22 mouse cellular contexts compared by ENCODE assay signal in the genomic region with DNA sequence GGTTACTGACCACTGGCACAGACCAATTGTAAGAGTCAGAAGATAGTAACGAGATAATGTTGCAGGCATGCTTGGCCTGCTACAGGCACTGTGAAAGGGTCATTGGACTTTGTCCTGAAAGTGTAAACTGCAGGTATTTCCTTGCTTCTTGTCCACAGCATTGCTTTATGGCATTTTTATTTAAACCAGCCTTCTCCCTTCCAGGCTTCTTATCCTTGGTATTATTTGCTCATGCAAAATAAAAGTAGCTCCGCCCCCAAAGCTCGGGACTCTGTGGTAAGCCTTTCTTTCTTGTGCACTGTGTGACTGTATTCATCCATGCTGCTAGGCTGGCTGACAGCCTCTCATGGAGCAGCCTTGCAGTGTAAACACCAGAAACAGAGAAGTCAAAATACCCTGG. TPM values are rescaled to one million over a fixed set of nuclear protein-coding genes. Genes with fewer than 3 reads are reported as not detected.
A peak's percentile ranks its signal among the peaks of the same experiment; 100 is the strongest.
DNase-seq lines count a peak whose midpoint lies in the region; ATAC-seq and TF ChIP-seq lines count a peak whose summit lies in the region.
"Had no signal": no experiment of that assay in that cellular context is flagged by ENCODE, and none has a peak within 500 bp of the region (broad histone marks: within the 10 kb centered on the region; RNA-seq: fewer than 3 reads in every experiment).

No protein-coding gene starts in this region.

- ATAC-seq in forebrain, postnatal 0 days = no peak
- ATAC-seq in midbrain, embryonic 11.5 days (ENCODE audit: low FRiP score) = no peak
- no peak for ATAC-seq in midbrain, postnatal 0 days (ENCODE audit: low FRiP score)
- ATAC-seq in lung, embryonic 16.5 days (ENCODE audit: low read depth) = peak; percentile 77; the same call in 1 of the 2 replicates
- ATAC-seq in stomach, postnatal 0 days (ENCODE audit: low FRiP score, low TSS enrichment) = peak; percentile 78
- ATAC-seq: forebrain, embryonic 15.5 days had no signal

- peak overlapping the region; percentile 56; the same call in 1 of the 2 replicates for H3K27ac ChIP-seq in forebrain, embryonic 10.5 days
- H3K27ac ChIP-seq in forebrain, postnatal 0 days (ENCODE audit: low read depth, low read length) = no peak overlapping the region
- no peak overlapping the region for H3K27ac ChIP-seq in midbrain, embryonic 11.5 days (ENCODE audit: low read depth, low read length)
- no peak overlapping the region for H3K27ac ChIP-seq in midbrain, postnatal 0 days (ENCODE audit: low read depth, low read length)
- H3K27ac ChIP-seq in lung, embryonic 16.5 days (ENCODE audit: low read length) = peak overlapping the region; percentile 90
- H3K27ac ChIP-seq in stomach, postnatal 0 days (replicated peaks) = peak overlapping the region; percentile 31; the same call in 1 of the 2 replicates
- H3K27ac ChIP-seq: forebrain, embryonic 15.5 days; heart, embryonic 13.5 days; hindbrain, embryonic 15.5 days; neural tube, embryonic 15.5 days had no signal

- H3K9me3 ChIP-seq in forebrain, embryonic 10.5 days = no peaks in the 10 kb centered on the region
- no peaks in the 10 kb centered on the region for H3K9me3 ChIP-seq in forebrain, postnatal 0 days (ENCODE audit: low read length)
- no peaks in the 10 kb centered on the region for H3K9me3 ChIP-seq in midbrain, embryonic 11.5 days (ENCODE audit: control insufficient read depth, low read length)
- no peaks in the 10 kb centered on the region for H3K9me3 ChIP-seq in midbrain, postnatal 0 days (ENCODE audit: low read length)
- no peaks in the 10 kb centered on the region for H3K9me3 ChIP-seq in lung, embryonic 16.5 days (ENCODE audit: control insufficient read depth, low read length)
- no peaks in the 10 kb centered on the region for H3K9me3 ChIP-seq in stomach, postnatal 0 days (ENCODE audit: control insufficient read depth, low read length)
- H3K9me3 ChIP-seq: forebrain, embryonic 15.5 days; heart, embryonic 13.5 days; hindbrain, embryonic 15.5 days; neural tube, embryonic 15.5 days had no signal

- no peak for TF ChIP-seq EP300 in stomach, postnatal 0 days (optimal IDR thresholded peaks at IDR 0.05)

- no peak overlapping the region for H3K4me3 ChIP-seq in forebrain, embryonic 10.5 days
- H3K4me3 ChIP-seq in forebrain, postnatal 0 days (ENCODE audit: low read depth, low read length) = no peak overlapping the region
- no peak overlapping the region for H3K4me3 ChIP-seq in midbrain, embryonic 11.5 days (ENCODE audit: low read depth, low read length)
- H3K4me3 ChIP-seq in midbrain, postnatal 0 days (ENCODE audit: low read depth, low read length) = no peak overlapping the region
- H3K4me3 ChIP-seq in lung, embryonic 16.5 days (ENCODE audit: low read length) = no peak overlapping the region
- no peak overlapping the region for H3K4me3 ChIP-seq in stomach, postnatal 0 days (ENCODE audit: low read depth, low read length)
- H3K4me3 ChIP-seq: forebrain, embryonic 15.5 days; heart, embryonic 13.5 days; hindbrain, embryonic 15.5 days; neural tube, embryonic 15.5 days had no signal

- no peak for TF ChIP-seq CTCF in forebrain, postnatal 0 days (IDR thresholded peaks at IDR 0.05; ENCODE audit: low read depth)
- TF ChIP-seq CTCF in midbrain, postnatal 0 days (IDR thresholded peaks at IDR 0.05) = no peak
- TF ChIP-seq CTCF in stomach, postnatal 0 days (IDR thresholded peaks at IDR 0.05; ENCODE audit: low read depth) = no peak

- no peak for DNase-seq in forebrain, embryonic 10.5 days (ENCODE audit: extremely low spot score, low spot score)
- DNase-seq in forebrain, postnatal 0 days = no peak
- DNase-seq in midbrain, embryonic 11.5 days (ENCODE audit: low spot score, missing footprints) = peak; percentile 79
- no peak for DNase-seq in midbrain, postnatal 0 days (ENCODE audit: low spot score)
- peak; percentile 85 for DNase-seq in stomach, postnatal 0 days (ENCODE audit: low spot score)
- no peak for DNase-seq in right cerebral cortex, postnatal 4 days
- DNase-seq in layer of hippocampus, adult 8-10 months (ENCODE audit: low spot score in 2 of 2) = no peak
- DNase-seq: adrenal gland, postnatal 14 days; cerebellum, adult 8-10 months; heart, postnatal 36 days; kidney, adult 9 months; layer of hippocampus, postnatal 36 days; left cerebral cortex, postnatal 4 days; thymus, adult 2 months had no signal

- no peak overlapping the region for H3K9ac ChIP-seq in forebrain, postnatal 0 days
- H3K9ac ChIP-seq in midbrain, embryonic 11.5 days (ENCODE audit: low read length) = no peak overlapping the region
- H3K9ac ChIP-seq in midbrain, postnatal 0 days (replicated peaks; ENCODE audit: low read length, poor library complexity, severe bottlenecking) = no peak overlapping the region
- H3K9ac ChIP-seq in lung, embryonic 16.5 days (ENCODE audit: low read length) = no peak overlapping the region
- no peak overlapping the region for H3K9ac ChIP-seq in stomach, postnatal 0 days (ENCODE audit: low read length)
- H3K9ac ChIP-seq: forebrain, embryonic 15.5 days; heart, embryonic 13.5 days; hindbrain, embryonic 15.5 days; neural tube, embryonic 15.5 days had no signal

- no peaks in the 10 kb centered on the region for H3K36me3 ChIP-seq in forebrain, embryonic 10.5 days (replicated peaks)
- H3K36me3 ChIP-seq in forebrain, postnatal 0 days (ENCODE audit: insufficient read depth) = no peaks in the 10 kb centered on the region
- no peaks in the 10 kb centered on the region for H3K36me3 ChIP-seq in midbrain, embryonic 11.5 days (ENCODE audit: control insufficient read depth, insufficient read depth, low read length)
- H3K36me3 ChIP-seq in midbrain, postnatal 0 days (ENCODE audit: insufficient read depth, low read length) = no peaks in the 10 kb centered on the region
- no peaks in the 10 kb centered on the region for H3K36me3 ChIP-seq in lung, embryonic 16.5 days (ENCODE audit: control insufficient read depth, insufficient read depth, low read length)
- H3K36me3 ChIP-seq in stomach, postnatal 0 days (ENCODE audit: control insufficient read depth, insufficient read depth, low read length) = no peaks in the 10 kb centered on the region
- H3K36me3 ChIP-seq: forebrain, embryonic 15.5 days; heart, embryonic 13.5 days; hindbrain, embryonic 15.5 days; neural tube, embryonic 15.5 days had no signal

- H3K4me2 ChIP-seq in forebrain, postnatal 0 days (ENCODE audit: low read depth) = no peak overlapping the region
- no peak overlapping the region for H3K4me2 ChIP-seq in midbrain, embryonic 11.5 days
- H3K4me2 ChIP-seq in midbrain, postnatal 0 days (ENCODE audit: low read depth, low read length, poor library complexity, severe bottlenecking) = no peak overlapping the region
- no peak overlapping the region for H3K4me2 ChIP-seq in lung, embryonic 16.5 days (ENCODE audit: low read depth, low read length)
- peak overlapping the region; percentile 35 for H3K4me2 ChIP-seq in stomach, postnatal 0 days (replicated peaks; ENCODE audit: low read depth)
- H3K4me2 ChIP-seq: forebrain, embryonic 15.5 days; heart, embryonic 13.5 days; hindbrain, embryonic 15.5 days; neural tube, embryonic 15.5 days had no signal

- H3K27me3 ChIP-seq in forebrain, embryonic 10.5 days (ENCODE audit: poor library complexity, severe bottlenecking) = no peaks in the 10 kb centered on the region
- H3K27me3 ChIP-seq in forebrain, postnatal 0 days (ENCODE audit: insufficient read depth, low read length) = no peaks in the 10 kb centered on the region
- no peaks in the 10 kb centered on the region for H3K27me3 ChIP-seq in midbrain, embryonic 11.5 days (ENCODE audit: control insufficient read depth, insufficient read depth, low read length)
- H3K27me3 ChIP-seq in midbrain, postnatal 0 days (ENCODE audit: insufficient read depth, low read length) = no peaks in the 10 kb centered on the region
- no peaks in the 10 kb centered on the region for H3K27me3 ChIP-seq in lung, embryonic 16.5 days (ENCODE audit: control insufficient read depth, insufficient read depth, low read depth, low read length)
- no peaks in the 10 kb centered on the region for H3K27me3 ChIP-seq in stomach, postnatal 0 days (ENCODE audit: control insufficient read depth, insufficient read depth, low read length)
- H3K27me3 ChIP-seq: forebrain, embryonic 15.5 days; heart, embryonic 13.5 days; hindbrain, embryonic 15.5 days; neural tube, embryonic 15.5 days had no signal

- WGBS in forebrain, embryonic 10.5 days = 37% methylated on average over 3 of the region's 3 CpGs
- 31% methylated on average over 3 of the region's 3 CpGs for WGBS in forebrain, postnatal 0 days
- 51% methylated on average over 3 of the region's 3 CpGs for WGBS in midbrain, embryonic 11.5 days
- WGBS in midbrain, postnatal 0 days = 48% methylated on average over 3 of the region's 3 CpGs
- 46% methylated on average over 3 of the region's 3 CpGs for WGBS in lung, embryonic 16.5 days
- 57% methylated on average over 3 of the region's 3 CpGs for WGBS in stomach, postnatal 0 days

- peaks cover 29% of the 10 kb centered on the region for H3K4me1 ChIP-seq in forebrain, embryonic 10.5 days
- H3K4me1 ChIP-seq in forebrain, postnatal 0 days (ENCODE audit: insufficient read depth) = no peaks in the 10 kb centered on the region
- peaks cover 2% of the 10 kb centered on the region; the same call in 1 of the 2 replicates for H3K4me1 ChIP-seq in midbrain, embryonic 11.5 days (ENCODE audit: control insufficient read depth, insufficient read depth, low read length)
- H3K4me1 ChIP-seq in midbrain, postnatal 0 days (ENCODE audit: insufficient read depth, low read length) = no peaks in the 10 kb centered on the region
- H3K4me1 ChIP-seq in lung, embryonic 16.5 days (replicated peaks; ENCODE audit: control insufficient read depth, insufficient read depth, low read length) = peaks cover 24% of the 10 kb centered on the region
- no peaks in the 10 kb centered on the region for H3K4me1 ChIP-seq in stomach, postnatal 0 days (replicated peaks; ENCODE audit: control insufficient read depth, insufficient read depth)
- H3K4me1 ChIP-seq: hindbrain, embryonic 15.5 days; neural tube, embryonic 15.5 days had no signal

RNA-seq across cellular contexts. Expression of gene Krt23, which starts 3.7 kb away (rescaled TPM):
- polyA plus RNA-seq in forebrain, embryonic 10.5 days (2016; fragmentation: Nextera tagmentation; extraction: Ambion mirVana) = 0.20 TPM in 1 of 2 replicates, not detected in the other
- total RNA-seq in forebrain, postnatal 0 days (2014; rRNA removed) = 0.08 TPM in 1 of 2 replicates, not detected in the other
- polyA plus RNA-seq in forebrain, postnatal 0 days (2015; fragmentation: Nextera tagmentation; extraction: Ambion mirVana) = 0.20 and 0.53 TPM in 2 replicates
- polyA plus RNA-seq in midbrain, embryonic 11.5 days (2014; fragmentation: Nextera tagmentation; extraction: Ambion mirVana) = 0.14 TPM in 1 of 2 replicates, not detected in the other
- total RNA-seq in midbrain, postnatal 0 days (2014; rRNA removed) = 0.16 TPM in 1 of 2 replicates, not detected in the other
- 0.32 TPM in 1 of 2 replicates, not detected in the other for polyA plus RNA-seq in midbrain, postnatal 0 days (2015; fragmentation: Nextera tagmentation; extraction: Ambion mirVana)
- 4.9 and 5.4 TPM in 2 replicates for polyA plus RNA-seq in lung, embryonic 16.5 days (2015; fragmentation: Nextera tagmentation; extraction: Ambion mirVana)
- 204 and 221 TPM in 2 replicates for polyA plus RNA-seq in stomach, postnatal 0 days (2015; fragmentation: Nextera tagmentation; extraction: Ambion mirVana)
- total RNA-seq in layer of hippocampus, adult 8-10 months (2022) = not detected
- total RNA-seq: common myeloid progenitor, adult 5-6 weeks; gastrocnemius, adult 18-20 months; granulocyte monocyte progenitor cell, adult 5-6 weeks; heart, postnatal 36 days; layer of hippocampus, postnatal 36 days; left cerebral cortex, postnatal 4 days had no signal

RNA-seq across cellular contexts. Expression of gene Krt39, which starts 31.9 kb away (rescaled TPM):
- polyA plus RNA-seq in forebrain, embryonic 10.5 days (2016; fragmentation: Nextera tagmentation; extraction: Ambion mirVana) = not detected in 2 replicates
- total RNA-seq in forebrain, postnatal 0 days (2014; rRNA removed) = not detected in 2 replicates
- not detected in 2 replicates for polyA plus RNA-seq in forebrain, postnatal 0 days (2015; fragmentation: Nextera tagmentation; extraction: Ambion mirVana)
- polyA plus RNA-seq in midbrain, embryonic 11.5 days (2014; fragmentation: Nextera tagmentation; extraction: Ambion mirVana) = not detected in 2 replicates
- total RNA-seq in midbrain, postnatal 0 days (2014; rRNA removed) = not detected in 2 replicates
- not detected in 2 replicates for polyA plus RNA-seq in midbrain, postnatal 0 days (2015; fragmentation: Nextera tagmentation; extraction: Ambion mirVana)
- polyA plus RNA-seq in lung, embryonic 16.5 days (2015; fragmentation: Nextera tagmentation; extraction: Ambion mirVana) = not detected in 2 replicates
- 0.07 TPM in 1 of 2 replicates, not detected in the other for polyA plus RNA-seq in stomach, postnatal 0 days (2015; fragmentation: Nextera tagmentation; extraction: Ambion mirVana)
- not detected for total RNA-seq in layer of hippocampus, adult 8-10 months (2022)
- total RNA-seq: adrenal gland, postnatal 14 days; common myeloid progenitor, adult 5-6 weeks; gastrocnemius, adult 18-20 months; granulocyte monocyte progenitor cell, adult 5-6 weeks; heart, postnatal 36 days; layer of hippocampus, postnatal 36 days; left cerebral cortex, postnatal 4 days had no signal
- polyA plus RNA-seq: forebrain, embryonic 15.5 days; heart, embryonic 13.5 days; hindbrain, embryonic 15.5 days; neural tube, embryonic 15.5 days had no signal

RNA-seq across cellular contexts. Expression of gene Krt20, which starts 51.3 kb away (rescaled TPM):
- 0.35 and 0.64 TPM in 2 replicates for polyA plus RNA-seq in forebrain, embryonic 10.5 days (2016; fragmentation: Nextera tagmentation; extraction: Ambion mirVana)
- total RNA-seq in forebrain, postnatal 0 days (2014; rRNA removed) = not detected in 2 replicates
- polyA plus RNA-seq in forebrain, postnatal 0 days (2015; fragmentation: Nextera tagmentation; extraction: Ambion mirVana) = 0.09 and 0.10 TPM in 2 replicates
- polyA plus RNA-seq in midbrain, embryonic 11.5 days (2014; fragmentation: Nextera tagmentation; extraction: Ambion mirVana) = 0.11 and 0.42 TPM in 2 replicates
- not detected in 2 replicates for total RNA-seq in midbrain, postnatal 0 days (2014; rRNA removed)
- 0.13 and 0.36 TPM in 2 replicates for polyA plus RNA-seq in midbrain, postnatal 0 days (2015; fragmentation: Nextera tagmentation; extraction: Ambion mirVana)
- 0.30 and 0.96 TPM in 2 replicates for polyA plus RNA-seq in lung, embryonic 16.5 days (2015; fragmentation: Nextera tagmentation; extraction: Ambion mirVana)
- polyA plus RNA-seq in stomach, postnatal 0 days (2015; fragmentation: Nextera tagmentation; extraction: Ambion mirVana) = 110 and 119 TPM in 2 replicates
- total RNA-seq in layer of hippocampus, adult 8-10 months (2022) = not detected
- total RNA-seq: common myeloid progenitor, adult 5-6 weeks; granulocyte monocyte progenitor cell, adult 5-6 weeks; heart, postnatal 36 days; layer of hippocampus, postnatal 36 days; left cerebral cortex, postnatal 4 days had no signal
- polyA plus RNA-seq: forebrain, embryonic 15.5 days had no signal

RNA-seq across cellular contexts. Expression of gene Krt40, which starts 53.7 kb away (rescaled TPM):
- polyA plus RNA-seq in forebrain, embryonic 10.5 days (2016; fragmentation: Nextera tagmentation; extraction: Ambion mirVana) = not detected in 2 replicates
- total RNA-seq in forebrain, postnatal 0 days (2014; rRNA removed) = not detected in 2 replicates
- not detected in 2 replicates for polyA plus RNA-seq in forebrain, postnatal 0 days (2015; fragmentation: Nextera tagmentation; extraction: Ambion mirVana)
- not detected in 2 replicates for polyA plus RNA-seq in midbrain, embryonic 11.5 days (2014; fragmentation: Nextera tagmentation; extraction: Ambion mirVana)
- total RNA-seq in midbrain, postnatal 0 days (2014; rRNA removed) = not detected in 2 replicates
- not detected in 2 replicates for polyA plus RNA-seq in midbrain, postnatal 0 days (2015; fragmentation: Nextera tagmentation; extraction: Ambion mirVana)
- not detected in 2 replicates for polyA plus RNA-seq in lung, embryonic 16.5 days (2015; fragmentation: Nextera tagmentation; extraction: Ambion mirVana)
- not detected in 2 replicates for polyA plus RNA-seq in stomach, postnatal 0 days (2015; fragmentation: Nextera tagmentation; extraction: Ambion mirVana)
- total RNA-seq in layer of hippocampus, adult 8-10 months (2022) = not detected
- total RNA-seq: adrenal gland, postnatal 14 days; common myeloid progenitor, adult 5-6 weeks; gastrocnemius, adult 18-20 months; granulocyte monocyte progenitor cell, adult 5-6 weeks; heart, postnatal 36 days; layer of hippocampus, postnatal 36 days; left cerebral cortex, postnatal 4 days had no signal
- polyA plus RNA-seq: forebrain, embryonic 15.5 days; heart, embryonic 13.5 days; hindbrain, embryonic 15.5 days; neural tube, embryonic 15.5 days; thymus, adult 2 months had no signal

Comparison
In these comparisons a context has a peak if more than half of its experiments do, and no peak if none do; other contexts are left out.
1. DNase-seq: peak in midbrain, embryonic 11.5 days (single experiment) and stomach, postnatal 0 days (single experiment); none in forebrain, embryonic 10.5 days (single experiment), forebrain, postnatal 0 days (single experiment), midbrain, postnatal 0 days (single experiment), right cerebral cortex, postnatal 4 days (single experiment) and layer of hippocampus, adult 8-10 months (0 of 2).
2. H3K27ac ChIP-seq: peak in forebrain, embryonic 10.5 days (single experiment), lung, embryonic 16.5 days (single experiment) and stomach, postnatal 0 days (single experiment); none in forebrain, postnatal 0 days (single experiment), midbrain, embryonic 11.5 days (single experiment) and midbrain, postnatal 0 days (single experiment).
3. ATAC-seq: peak in lung, embryonic 16.5 days (single experiment) and stomach, postnatal 0 days (single experiment); none in forebrain, postnatal 0 days (single experiment), midbrain, embryonic 11.5 days (single experiment) and midbrain, postnatal 0 days (single experiment).
4. RNA of gene Krt23, which starts 3.7 kb away (polyA plus RNA-seq): 204 to 221 TPM in stomach, postnatal 0 days; 4.9 to 5.4 TPM in lung, embryonic 16.5 days, 0.20 to 0.53 TPM in forebrain, postnatal 0 days, 0.32 TPM in midbrain, postnatal 0 days, 0.20 TPM in forebrain, embryonic 10.5 days and 0.14 TPM in midbrain, embryonic 11.5 days; every median in the first group is over 10 times any median in the second.
5. RNA of gene Krt20, which starts 51.3 kb away (polyA plus RNA-seq): 110 to 119 TPM in stomach, postnatal 0 days; 0.11 to 0.42 TPM in midbrain, embryonic 11.5 days, 0.13 to 0.36 TPM in midbrain, postnatal 0 days, 0.35 to 0.64 TPM in forebrain, embryonic 10.5 days, 0.30 to 0.96 TPM in lung, embryonic 16.5 days and 0.09 to 0.10 TPM in forebrain, postnatal 0 days; every median in the first group is over 10 times any median in the second.